Mouse (Mus musculus) heart, adult 2 months (tissue): ENCODE data around the gene Taf1d.

Experiments used
- CTCF ChIP-seq: fragments of 200-600 bp; IDR thresholded peaks from 2 replicates; pipeline ENCODE4 v1.8.1; 2022; ENCODE audit warnings: antibody characterized with exemption, mild to moderate bottlenecking, moderate library complexity
- EP300 ChIP-seq: fragments of 200-500 bp; IDR thresholded peaks from 2 replicates; pipeline ENCODE4 v1.6.1; 2011; ENCODE audit warnings: low read depth, low read length, control low read depth; ENCODE audit not compliant: insufficient read depth
- POLR2A ChIP-seq: fragments of 200-500 bp; IDR thresholded peaks from 2 replicates; pipeline ENCODE4 v1.6.1; 2011; ENCODE audit warnings: mild to moderate bottlenecking, low read depth, low read length, control low read depth; ENCODE audit not compliant: insufficient read depth

GRCm38 (mm10) chr9:15313633-15314032 is 7.6 kb downstream of the Taf1d start:
- TF ChIP-seq POLR2A (no peak), EP300 (no peak), CTCF (no peak)
